Mouse (Mus musculus) monocyte, adult 5-6 weeks (primary cell): ENCODE data around the gene Cdx4. TPM values are rescaled to one million over a fixed set of nuclear protein-coding genes. Genes with fewer than 3 reads are reported as not detected.

Source experiments
- ATAC-seq: fragments of 153-309, 156-312 bp; replicated peaks from 2 replicates; pipeline ENCODE4 v1.8.0; 2017; ENCODE audit warnings: mild to moderate bottlenecking; ENCODE audit not compliant: low TSS enrichment, insufficient number of reproducible peaks, severe bottlenecking, poor library complexity, low FRiP score
- total RNA-seq: library from RNA; stranded (forward); fragments of 200-1000, 200-491, 200-594 nt; gene quantifications from 3 replicates; pipeline ENCODE4 v1.2.3, GENCODE M21; 2017

The Cdx4 gene
- not detected in 3 replicates for total RNA-seq

- no peak for ATAC-seq
These were observed at the start of gene Cdx4 for GRCm38 (mm10) chrX:103321146-103321545. TSS of gene Cdx4 (plus strand) at chrX:103321398.

- no peak for ATAC-seq
These were observed 46.9 kb upstream of the Cdx4 start for GRCm38 (mm10) chrX:103274325-103274724.

GRCm38 (mm10) chrX:103286899-103287722 is 34.1 kb upstream of the Cdx4 start:
- no peak for ATAC-seq

GRCm38 (mm10) chrX:103287846-103288377 is 33.3 kb upstream of the Cdx4 start:
- ATAC-seq: no peak

GRCm38 (mm10) chrX:103288485-103289330 is 32.5 kb upstream of the Cdx4 start:
- ATAC-seq: no peak

- ATAC-seq: no peak
These were observed 22.3 kb upstream of the Cdx4 start for GRCm38 (mm10) chrX:103298937-103299336.

- no peak for ATAC-seq
These were observed 12.9 kb upstream of the Cdx4 start for GRCm38 (mm10) chrX:103308262-103308661.

GRCm38 (mm10) chrX:103311723-103312122 is 9.5 kb upstream of the Cdx4 start:
- ATAC-seq: no peak

GRCm38 (mm10) chrX:103314146-103314545 is 7.1 kb upstream of the Cdx4 start:
- no peak for ATAC-seq

GRCm38 (mm10) chrX:103325900-103326299 is 4.7 kb downstream of the Cdx4 start:
- no peak for ATAC-seq

- ATAC-seq: no peak
These were observed 8.2 kb downstream of the Cdx4 start for GRCm38 (mm10) chrX:103329386-103329785.

GRCm38 (mm10) chrX:103331125-103331858 is 10.1 kb downstream of the Cdx4 start:
- ATAC-seq: no peak

- ATAC-seq: no peak
These were observed 20.3 kb downstream of the Cdx4 start for GRCm38 (mm10) chrX:103341369-103342113.

- no peak for ATAC-seq
These were observed 34.6 kb downstream of the Cdx4 start for GRCm38 (mm10) chrX:103355784-103356183.

GRCm38 (mm10) chrX:103356287-103356686 is 35.1 kb downstream of the Cdx4 start, which contains the start of gene Chic1:
TSS of gene Chic1 (plus strand) at chrX:103356476.
- no peak for ATAC-seq

- no peak for ATAC-seq
These were observed 35.6 kb downstream of the Cdx4 start for GRCm38 (mm10) chrX:103356761-103357236.

GRCm38 (mm10) chrX:103366201-103366600 is 45.0 kb downstream of the Cdx4 start:
- ATAC-seq: no peak

GRCm38 (mm10) chrX:103368650-103369049 is 47.5 kb downstream of the Cdx4 start:
- ATAC-seq: no peak
